Mouse (Mus musculus): ENCODE measurements around the gene Rbm4.

Rbm4 gene

DNA sequence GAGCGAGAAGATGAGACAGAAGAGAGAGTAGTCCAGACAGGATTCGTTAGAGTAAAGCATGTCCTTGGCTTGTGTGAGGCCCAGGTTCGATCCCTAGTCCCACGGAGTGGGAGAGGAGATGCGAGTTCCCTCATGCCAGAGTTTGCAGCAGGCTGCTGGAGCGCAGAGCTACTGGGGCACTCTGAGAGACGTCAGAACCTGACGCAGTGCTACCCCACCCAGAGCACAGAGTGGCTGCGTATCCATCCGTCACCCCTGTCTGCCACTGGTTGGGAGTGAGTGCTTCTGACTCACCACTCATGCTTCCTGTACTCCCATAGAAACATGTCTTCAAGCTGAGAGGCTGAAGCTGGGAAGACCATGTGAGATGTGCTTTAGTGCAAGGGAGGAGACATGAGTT is 52.2 kb downstream of the Rbm4 start:
- DNase-seq (ENCODE audit: low spot score in 2 of 2): no peak

DNA sequence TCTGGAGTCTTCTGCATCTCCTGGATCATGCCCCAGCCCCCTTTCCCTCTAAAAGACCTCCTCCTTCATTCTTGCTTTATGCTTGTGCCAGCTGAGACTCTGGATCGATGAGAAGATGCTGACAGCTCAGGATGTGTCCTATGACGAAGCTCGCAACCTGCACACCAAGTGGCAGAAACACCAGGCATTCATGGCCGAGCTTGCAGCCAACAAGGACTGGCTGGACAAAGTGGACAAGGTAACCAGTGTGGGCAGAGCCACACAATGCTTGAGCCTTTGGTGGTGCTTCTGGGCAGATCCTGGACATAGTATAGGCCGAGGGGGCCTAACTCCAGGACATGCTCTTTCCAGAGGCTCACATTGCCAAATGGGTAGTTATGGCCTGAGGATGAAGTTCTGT is 53.9 kb downstream of the Rbm4 start:
- peak in 1 of 2 experiments; percentile 43 for DNase-seq (ENCODE audit: low spot score in 2 of 2)

DNA sequence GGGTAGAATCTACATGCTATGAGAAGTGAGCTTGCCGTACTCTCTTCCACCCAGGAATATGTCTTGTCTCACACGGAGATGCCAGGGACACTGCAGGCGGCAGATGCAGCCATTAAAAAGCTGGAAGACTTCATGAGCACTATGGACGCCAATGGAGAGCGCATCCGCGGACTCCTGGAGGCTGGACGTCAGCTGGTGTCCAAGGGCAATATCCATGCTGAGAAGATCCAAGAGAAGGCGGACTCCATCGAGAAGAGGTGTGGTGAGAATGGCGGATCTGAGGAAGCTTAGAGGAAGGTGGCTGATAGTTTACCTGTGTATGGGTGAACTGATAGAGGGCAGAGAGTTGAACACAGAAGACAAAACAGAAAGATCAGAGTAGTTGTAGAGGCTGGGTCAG is 54.6 kb downstream of the Rbm4 start:
- peak in 1 of 2 experiments; percentile 44 for DNase-seq (ENCODE audit: low spot score in 2 of 2)

DNA sequence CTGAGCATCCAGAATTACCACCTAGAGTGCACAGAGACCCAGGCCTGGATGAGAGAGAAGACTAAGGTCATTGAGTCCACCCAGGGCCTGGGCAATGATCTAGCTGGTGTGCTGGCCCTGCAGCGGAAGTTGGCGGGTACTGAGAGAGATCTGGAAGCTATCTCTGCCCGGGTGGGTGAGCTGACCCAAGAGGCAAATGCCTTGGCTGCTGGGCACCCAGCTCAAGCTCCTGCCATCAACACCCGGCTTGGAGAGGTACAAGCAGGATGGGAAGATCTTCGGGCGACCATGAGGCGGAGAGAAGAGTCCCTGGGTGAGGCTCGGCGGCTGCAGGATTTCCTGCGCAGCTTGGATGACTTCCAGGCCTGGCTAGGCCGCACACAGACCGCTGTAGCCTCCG is 55.8 kb downstream of the Rbm4 start:
- DNase-seq (ENCODE audit: low spot score in 2 of 2): no peak

Data from urinary bladder, postnatal 4 days (tissue).